Mouse (Mus musculus): ENCODE data around the gene Fbxo21.

Gene Fbxo21

DNA sequence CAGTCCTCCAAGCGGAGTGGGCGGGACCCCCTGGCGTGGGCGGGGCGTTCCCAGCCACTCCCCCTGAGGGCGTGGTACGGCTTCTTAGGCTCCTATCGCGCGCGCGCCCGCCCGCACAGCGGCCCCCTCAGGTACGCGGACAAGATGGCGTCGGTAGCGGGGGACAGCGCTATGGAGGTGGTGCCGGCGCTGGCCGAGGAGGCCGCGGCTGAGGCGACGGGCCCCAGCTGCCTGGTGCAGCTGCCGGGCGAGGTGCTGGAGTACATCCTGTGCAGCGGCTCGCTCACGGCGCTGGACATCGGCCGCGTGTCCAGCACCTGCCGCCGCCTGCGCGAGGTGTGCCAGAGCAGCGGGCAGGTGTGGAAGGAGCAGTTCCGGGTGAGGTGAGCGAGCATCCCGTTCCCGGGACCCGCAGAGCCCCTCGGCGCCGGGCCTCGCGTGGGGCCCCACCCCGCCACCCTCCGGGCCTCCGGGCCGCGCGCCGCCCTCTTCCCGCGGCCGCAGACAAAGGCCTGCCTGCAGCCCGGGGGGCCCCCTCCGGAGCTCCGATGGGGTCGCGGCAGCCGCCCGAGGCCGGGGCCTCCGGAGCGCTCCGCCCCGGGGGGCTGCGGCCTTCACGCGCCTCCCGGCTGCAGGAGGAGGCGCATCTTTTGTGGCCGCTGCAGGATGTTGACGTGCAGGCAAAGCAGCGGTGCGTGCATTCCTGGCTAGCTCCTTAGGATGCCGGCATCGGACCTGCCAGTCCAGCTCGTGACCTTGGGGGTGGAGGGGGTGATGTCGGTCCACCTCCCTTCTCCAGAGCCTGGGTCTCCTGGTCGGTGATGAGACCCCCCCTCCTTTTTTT lies at the start of gene Fbxo21:
TSS of gene Fbxo21 (plus strand) at position 74 of the 844 bp plus-strand sequence.
- peak; percentile 96 for DNase-seq (ENCODE audit: low spot score)

DNA sequence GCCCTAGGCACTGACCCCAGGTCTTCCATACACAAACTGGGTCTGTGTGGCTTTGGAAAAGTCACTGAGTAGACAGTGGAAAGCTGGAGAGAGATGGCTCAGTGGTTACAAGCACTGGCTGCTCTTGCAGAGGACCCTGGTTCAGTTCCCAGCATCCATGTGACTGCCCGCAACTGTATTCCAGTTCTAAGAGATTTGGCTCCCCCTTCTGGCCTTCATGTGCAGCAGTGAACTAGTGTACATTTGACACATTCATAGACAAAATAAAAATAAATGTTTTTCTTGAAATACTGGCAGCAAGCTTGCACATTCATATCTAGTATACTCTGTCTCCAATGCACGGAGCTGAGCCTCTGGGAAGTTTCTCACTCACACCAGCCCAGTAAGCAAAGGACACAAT lies 48.0 kb upstream of the Fbxo21 start:
- no peak for DNase-seq (ENCODE audit: low spot score)

DNA sequence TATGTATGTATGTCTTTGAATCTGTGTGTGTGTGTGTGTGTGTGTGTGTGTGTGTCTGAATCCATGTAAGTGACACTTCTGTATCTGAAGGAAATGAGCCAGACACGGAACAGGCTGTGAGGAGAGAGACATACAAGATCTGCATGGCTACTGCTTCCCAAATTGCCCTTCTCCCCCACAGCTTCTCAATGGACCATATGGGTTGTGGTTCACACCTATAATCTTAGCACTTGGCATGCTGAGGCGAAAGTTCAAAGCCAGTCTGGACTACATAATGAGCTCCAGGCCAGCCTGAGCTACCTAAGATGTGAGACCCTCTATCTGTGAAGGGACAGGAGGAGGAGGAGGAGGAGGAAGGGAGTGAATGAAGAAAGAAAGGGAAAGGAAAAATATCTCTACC lies 44.3 kb upstream of the Fbxo21 start:
- no peak for DNase-seq (ENCODE audit: low spot score)

DNA sequence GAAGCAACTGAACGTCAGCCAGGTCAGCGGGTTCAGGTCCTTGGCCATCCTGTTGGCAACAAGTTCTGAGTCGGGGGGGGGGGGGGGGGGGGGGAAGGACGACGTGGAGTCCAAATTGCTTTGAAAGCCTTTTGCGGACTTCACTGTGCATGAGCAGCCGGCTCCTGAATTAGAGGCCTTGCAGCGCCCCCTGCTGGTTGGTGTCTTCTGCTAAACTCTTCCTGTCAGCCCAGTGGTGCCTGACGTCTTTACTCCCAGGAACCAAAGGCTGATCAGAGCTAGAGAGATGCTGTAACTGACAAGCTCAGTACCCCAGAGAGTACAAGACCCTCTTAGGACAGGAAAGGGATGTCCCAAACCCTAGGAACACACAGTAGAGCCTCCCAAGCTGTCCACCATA lies 43.7 kb upstream of the Fbxo21 start:
- peak; percentile 62 for DNase-seq (ENCODE audit: low spot score)

GRCm38 (mm10) chr5:117936346-117936745 lies 40.2 kb upstream of the Fbxo21 start:
- DNase-seq (ENCODE audit: low spot score): no peak

DNA sequence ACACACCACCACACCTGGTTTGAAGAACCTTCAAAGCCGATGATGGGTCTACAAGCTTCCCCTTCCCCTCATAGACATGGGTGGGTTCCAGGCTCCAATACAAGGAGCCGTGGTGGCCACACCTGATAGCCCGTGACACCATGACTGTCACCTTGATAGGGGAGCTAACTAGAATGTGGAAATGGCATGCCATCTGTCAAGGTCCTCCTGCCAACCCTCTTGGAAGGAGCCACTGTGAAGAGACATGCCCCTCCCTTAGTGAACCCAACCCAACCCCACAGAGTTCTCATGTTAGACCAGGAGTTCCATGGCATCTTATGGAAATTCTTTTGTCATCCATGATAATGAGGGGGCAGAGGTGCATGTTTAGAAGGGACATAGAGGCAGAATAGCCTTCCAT lies 39.3 kb upstream of the Fbxo21 start:
- DNase-seq (ENCODE audit: low spot score): no peak

- peak; percentile 47 for DNase-seq (ENCODE audit: low spot score)
Measured at GRCm38 (mm10) chr5:117938182-117938581, 38.3 kb upstream of the Fbxo21 start.

DNA sequence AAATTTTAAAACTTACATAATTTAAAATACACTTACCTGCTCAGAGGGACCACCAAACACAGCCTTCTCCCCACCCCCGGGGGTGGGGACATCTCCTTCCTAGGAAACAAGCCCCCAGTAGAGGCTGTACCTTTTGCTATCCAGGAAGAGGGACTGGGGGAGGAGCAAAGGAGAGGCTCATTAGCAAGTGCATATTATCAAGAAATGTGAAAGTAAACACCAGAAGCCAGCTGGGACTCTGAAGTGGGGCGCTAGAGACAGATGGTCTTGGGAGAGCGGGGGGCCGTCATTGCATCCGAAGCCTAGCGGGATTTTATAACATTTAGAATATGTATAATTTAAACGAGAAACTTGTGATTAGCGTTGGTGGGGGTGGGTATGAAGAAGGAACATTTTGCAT lies 37.1 kb upstream of the Fbxo21 start:
- DNase-seq (ENCODE audit: low spot score): no peak

GRCm38 (mm10) chr5:117941552-117941951 lies 35.0 kb upstream of the Fbxo21 start:
- DNase-seq (ENCODE audit: low spot score): no peak

- peak; percentile 18 for DNase-seq (ENCODE audit: low spot score)
Measured at GRCm38 (mm10) chr5:117946605-117947004, 29.9 kb upstream of the Fbxo21 start.

GRCm38 (mm10) chr5:117949393-117949792 lies 27.1 kb upstream of the Fbxo21 start:
- no peak for DNase-seq (ENCODE audit: low spot score)

DNA sequence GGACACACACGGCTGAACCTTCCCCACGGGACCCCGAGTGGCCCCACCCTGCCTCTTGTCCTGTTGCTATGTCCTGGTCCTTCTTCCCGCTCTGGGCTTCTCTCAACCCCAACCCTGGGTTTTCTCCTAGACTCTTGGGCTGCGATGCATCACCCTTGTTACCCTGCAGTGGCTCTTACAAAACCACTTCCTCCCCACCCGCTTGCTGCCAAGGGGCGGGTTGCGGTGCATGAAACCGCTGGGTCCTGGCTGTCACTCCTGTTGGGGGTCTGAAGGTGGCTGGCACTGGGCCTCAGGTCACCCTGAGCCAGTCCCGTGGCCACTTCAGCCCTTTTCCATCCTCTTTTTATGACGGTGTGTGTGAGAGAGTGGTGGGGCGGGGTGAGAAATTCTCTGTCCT lies 22.6 kb upstream of the Fbxo21 start:
- no peak for DNase-seq (ENCODE audit: low spot score)

DNA sequence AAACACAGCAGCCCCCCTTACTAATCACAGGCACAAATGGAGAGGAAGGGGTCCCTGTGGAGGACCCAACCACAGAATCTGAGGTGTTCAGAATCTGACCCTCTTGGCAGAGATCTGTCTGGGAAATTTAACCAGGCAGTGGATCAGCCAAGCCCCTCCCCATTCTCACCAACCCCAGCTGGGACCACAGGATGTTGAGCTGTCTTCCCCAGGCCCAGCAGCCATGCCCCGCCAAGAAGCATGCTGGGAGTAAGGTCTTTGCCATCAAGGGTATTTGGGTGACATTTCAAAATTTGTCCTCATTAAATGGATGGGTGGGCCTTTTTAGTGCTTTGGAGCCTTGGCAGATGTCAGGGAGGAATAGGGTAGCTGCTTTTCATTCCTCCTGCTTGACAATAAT lies 22.1 kb upstream of the Fbxo21 start:
- no peak for DNase-seq (ENCODE audit: low spot score)

DNA sequence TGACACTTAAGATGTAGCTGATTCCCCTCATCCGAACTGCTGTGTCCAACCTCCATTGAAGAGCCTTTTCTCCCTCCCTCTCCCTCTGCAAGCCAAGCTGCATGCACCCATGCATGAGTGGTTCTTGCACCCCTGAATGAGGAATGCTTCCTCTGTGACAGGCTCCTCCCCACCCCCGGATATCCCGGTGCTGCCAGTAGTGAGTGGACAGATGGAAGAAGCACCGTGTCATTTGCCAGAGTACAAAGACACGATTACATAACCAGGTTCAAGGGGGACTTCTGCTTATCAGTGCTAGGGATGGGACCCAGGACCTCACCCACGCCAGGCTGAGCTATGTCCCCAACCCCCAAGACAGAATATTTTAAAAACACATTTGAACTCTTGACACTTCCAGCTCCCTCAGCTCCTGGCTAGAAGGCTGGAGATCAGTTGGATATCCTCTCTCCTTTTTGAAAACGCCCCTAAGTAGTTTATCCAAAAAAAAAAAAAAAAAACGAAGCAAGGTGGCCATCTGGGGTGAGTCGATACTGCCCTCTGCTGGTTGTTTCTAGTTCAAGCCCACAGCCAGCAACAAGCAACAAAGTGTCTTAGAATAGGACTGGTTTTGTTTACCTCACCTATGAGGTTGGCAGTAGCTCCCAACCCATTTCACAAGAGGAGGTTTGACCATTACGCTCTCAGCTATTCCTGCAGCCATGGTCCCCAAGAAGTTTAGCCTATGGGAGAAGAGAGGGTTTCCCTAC lies 20.7 kb upstream of the Fbxo21 start:
- peak; percentile 28 for DNase-seq (ENCODE audit: low spot score)

DNA sequence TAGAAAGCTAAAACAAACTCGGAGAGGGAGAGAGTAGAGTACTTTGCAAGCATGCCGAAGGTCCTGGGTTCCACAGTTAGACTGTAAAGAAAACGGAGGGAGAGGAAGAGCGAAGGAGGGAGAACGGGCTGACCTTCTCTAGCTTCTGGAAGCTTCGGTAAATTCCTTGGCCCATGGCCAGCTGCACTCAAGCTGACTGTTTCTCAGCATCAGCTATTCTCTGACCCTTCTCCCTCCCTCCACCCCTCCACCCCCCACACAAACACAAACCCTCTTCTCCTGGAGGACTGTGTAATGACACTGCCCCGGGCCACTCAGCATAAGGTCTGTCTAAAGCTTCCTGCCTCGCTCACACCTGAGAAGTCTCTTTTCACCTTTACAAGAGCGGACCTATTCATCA lies 11.8 kb upstream of the Fbxo21 start:
- no peak for DNase-seq (ENCODE audit: low spot score)

GRCm38 (mm10) chr5:117966956-117967355 lies 9.6 kb upstream of the Fbxo21 start:
- DNase-seq (ENCODE audit: low spot score): no peak

- DNase-seq (ENCODE audit: low spot score): no peak
Measured at GRCm38 (mm10) chr5:117967659-117968069, 8.9 kb upstream of the Fbxo21 start.

DNA sequence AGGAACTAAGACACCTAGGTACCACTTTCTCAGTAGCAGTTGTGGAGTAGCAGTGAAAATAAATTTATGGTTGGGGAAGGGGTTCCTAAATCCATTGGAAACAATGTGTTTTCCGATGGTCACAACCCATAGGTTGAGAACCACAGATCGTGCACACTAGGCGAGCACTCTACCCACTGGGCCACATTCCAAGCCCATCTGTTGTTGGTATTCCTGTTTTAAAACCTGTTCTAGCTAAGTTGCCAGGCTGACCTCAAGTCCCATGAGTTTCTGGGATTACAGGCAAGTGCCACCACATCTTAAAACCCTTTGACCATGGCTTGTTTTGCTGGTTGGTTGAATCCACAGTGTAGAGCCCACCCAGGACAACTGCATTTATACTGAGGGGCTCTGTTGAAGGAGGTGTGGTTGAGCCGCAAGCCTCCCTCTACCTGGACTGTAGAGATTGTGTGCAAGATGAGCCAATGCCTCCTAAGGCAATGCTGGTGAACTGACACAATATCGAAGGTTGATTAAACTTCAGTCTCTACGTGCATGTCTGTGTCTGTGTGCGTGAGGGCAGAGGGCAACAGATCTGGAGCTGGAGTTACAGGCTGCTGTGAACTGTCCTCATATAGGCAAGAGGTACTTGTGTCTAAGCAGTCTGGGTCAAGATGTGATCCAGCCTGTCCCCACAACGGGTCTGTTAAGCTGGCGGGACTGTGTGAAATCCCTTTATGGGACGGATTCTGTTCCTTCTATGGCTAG lies 6.7 kb upstream of the Fbxo21 start:
- DNase-seq (ENCODE audit: low spot score): no peak

- no peak for DNase-seq (ENCODE audit: low spot score)
Measured at GRCm38 (mm10) chr5:117976263-117976656, 270 bp upstream of the Fbxo21 start.

DNA sequence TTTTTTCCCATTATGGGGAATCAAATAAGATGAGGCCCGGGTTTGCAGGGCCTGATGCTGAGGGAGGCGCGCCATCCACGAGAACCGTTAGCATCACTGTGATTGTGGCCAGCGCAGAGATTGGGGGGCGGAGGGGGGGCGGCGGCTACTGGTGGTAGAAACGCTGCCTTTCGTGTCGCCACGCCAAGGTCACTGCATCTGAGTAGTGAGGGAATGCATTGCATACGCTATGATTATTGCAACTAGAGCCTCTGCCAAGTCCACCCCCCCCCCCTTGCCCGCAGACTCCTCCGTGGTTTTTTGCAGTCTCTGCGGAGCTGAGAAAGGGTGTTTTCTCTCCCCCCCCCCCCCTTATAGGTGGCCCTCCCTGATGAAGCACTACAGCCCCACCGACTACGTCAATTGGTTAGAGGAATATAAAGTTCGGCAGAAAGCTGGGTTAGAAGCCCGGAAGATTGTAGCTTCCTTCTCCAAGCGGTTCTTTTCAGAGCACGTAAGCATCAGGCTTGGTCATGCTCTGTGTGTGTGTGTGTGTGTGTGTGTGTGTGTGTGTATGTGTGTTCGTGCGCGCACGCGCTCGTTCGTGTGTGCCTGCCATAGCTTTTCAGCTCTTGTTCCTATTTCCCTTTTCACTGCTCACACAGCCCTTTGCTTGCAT lies 1.1 kb downstream of the Fbxo21 start:
- DNase-seq (ENCODE audit: low spot score): no peak

GRCm38 (mm10) chr5:117978159-117978697 lies 1.7 kb downstream of the Fbxo21 start:
- DNase-seq (ENCODE audit: low spot score): no peak

GRCm38 (mm10) chr5:117979082-117979481 lies 2.6 kb downstream of the Fbxo21 start:
- DNase-seq (ENCODE audit: low spot score): no peak

All from lung, postnatal 25 days (tissue).